ENCODE assay signal across 8 mouse cellular contexts in the genomic region with DNA sequence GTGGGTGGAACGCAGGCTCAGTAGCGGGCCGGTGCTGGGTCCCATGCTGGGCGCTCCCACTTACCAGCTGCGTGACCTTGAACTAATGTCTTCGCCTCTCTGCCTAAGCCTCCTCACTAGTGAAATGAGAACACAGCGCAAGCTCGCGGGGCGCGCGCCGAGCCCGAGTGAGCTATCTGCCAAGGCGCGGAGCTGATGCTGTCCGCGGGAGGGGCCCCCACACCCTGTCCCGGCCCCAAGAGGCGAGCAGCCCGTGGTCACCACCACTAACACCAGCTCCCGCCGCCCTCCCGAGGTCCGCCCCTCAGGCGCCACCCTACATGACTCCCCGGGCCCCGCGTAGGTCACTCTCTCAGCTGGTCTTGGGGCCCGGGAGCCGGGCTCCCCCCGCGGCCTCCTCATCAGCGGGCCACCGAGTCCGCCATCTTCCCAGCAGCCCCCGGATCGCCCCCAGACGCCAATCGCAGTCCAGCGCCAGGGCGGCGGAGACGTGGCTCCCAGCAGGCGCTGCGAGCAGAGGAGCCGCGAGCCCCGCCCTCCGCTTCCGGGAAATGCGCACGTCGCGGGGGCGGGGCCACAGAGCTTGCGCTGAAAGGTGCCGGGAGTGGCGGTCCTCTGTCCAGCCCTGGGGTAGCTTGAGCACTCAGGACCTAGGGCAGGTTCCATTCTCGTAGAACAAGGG. TPM values are rescaled to one million over a fixed set of nuclear protein-coding genes. Genes with fewer than 3 reads are reported as not detected.
DNase-seq lines count a peak whose midpoint lies in the region; ATAC-seq and TF ChIP-seq lines count a peak whose summit lies in the region.

A gene (minus strand): TSS at position 542 of the 682 bp plus-strand sequence.

- in situ Hi-C loops in CH12.LX (cut with MboI; ENCODE audit: low pct_ligation_motif_present, low pct_unique_long_range_greater_than_20kb, low sequenced_read_pairs), result no loop called here

- peak; percentile 96 for TF ChIP-seq POLR2A in CH12.LX (IDR thresholded peaks at IDR 0.05; ENCODE audit: low read depth, low read length)

- H3K4me1 ChIP-seq in CH12.LX (ENCODE audit: control insufficient read depth in 1 of 2, insufficient read depth in 2 of 2), result peaks cover 24 to 40% of the 10 kb centered on the region in 2 experiments
- H3K4me1 ChIP-seq in forebrain, embryonic 12.5 days, result peaks cover 37% of the 10 kb centered on the region
- H3K4me1 ChIP-seq in heart, embryonic 16.5 days (ENCODE audit: control insufficient read depth, insufficient read depth, low read length), result peaks cover 26% of the 10 kb centered on the region
- H3K4me1 ChIP-seq in liver, embryonic 14.5 days (replicated peaks; ENCODE audit: control insufficient read depth in 2 of 2, insufficient read depth in 2 of 2, low read length in 1 of 2), result peaks cover 14 to 15% of the 10 kb centered on the region in 2 experiments
- H3K4me1 ChIP-seq in stomach, embryonic 15.5 days, result peaks cover 17% of the 10 kb centered on the region

- DNase-seq in CH12.LX (ENCODE audit: extremely low read depth), result peak; percentile 89
- DNase-seq in c-Kit-positive CD71-positive TER-119-positive erythroid progenitor cells, embryonic 14.5 days (ENCODE audit: low spot score), result peak; percentile 90
- DNase-seq in kidney, postnatal 36 days, result peak; percentile 94 to 99
- peak; percentile 85 to 89 (median 89) for DNase-seq in liver, embryonic 14.5 days (ENCODE audit: low read depth in 3 of 3, low spot score in 3 of 3)
- DNase-seq in neural tube, embryonic 10.5 days (ENCODE audit: extremely low spot score, low spot score), result peak; percentile 93

- dilution Hi-C loops in CH12.LX (cut with MboI; ENCODE audit: extremely low pct_ligation_motif_present, extremely low pct_unique_long_range_greater_than_20kb, low sequenced_read_pairs), result no loop called here

- peak within 1 kb of the TSS; percentile 72 for H3K4me2 ChIP-seq in CH12.LX (ENCODE audit: insufficient read depth, low read depth, poor library complexity, severe bottlenecking)
- H3K4me2 ChIP-seq in forebrain, embryonic 12.5 days, result peak within 1 kb of the TSS; percentile 92
- peak within 1 kb of the TSS; percentile 77 for H3K4me2 ChIP-seq in heart, embryonic 16.5 days (ENCODE audit: low read depth, low read length)
- peak within 1 kb of the TSS; percentile 98 for H3K4me2 ChIP-seq in liver, embryonic 14.5 days (ENCODE audit: low read depth)
- H3K4me2 ChIP-seq in stomach, embryonic 15.5 days, result peak within 1 kb of the TSS; percentile 73

- no peak for TF ChIP-seq CTCF in CH12.LX (conservative IDR thresholded peaks at IDR 0.05 in 1 of 2, IDR thresholded peaks at IDR 0.05 in 1 of 2; ENCODE audit: low read depth in 2 of 2, low read length in 2 of 2)
- TF ChIP-seq CTCF in liver, embryonic 14.5 days (IDR thresholded peaks at IDR 0.05; ENCODE audit: low read depth), result no peak

- peaks cover 9% of the 10 kb centered on the region for H3K79me2 ChIP-seq in CH12.LX (replicated peaks; ENCODE audit: control insufficient read depth, extremely low read depth, insufficient read depth, poor library complexity, severe bottlenecking)

- peak within 1 kb of the TSS; percentile 24 for H3K27ac ChIP-seq in CH12.LX (ENCODE audit: insufficient read depth, low read depth)
- peak within 1 kb of the TSS; percentile 90 for H3K27ac ChIP-seq in forebrain, embryonic 12.5 days
- H3K27ac ChIP-seq in heart, embryonic 16.5 days (ENCODE audit: low read length), result peak within 1 kb of the TSS; percentile 97
- H3K27ac ChIP-seq in liver, embryonic 14.5 days, result peak within 1 kb of the TSS; percentile 69
- H3K27ac ChIP-seq in stomach, embryonic 15.5 days, result peak within 1 kb of the TSS; percentile 93

- peak within 1 kb of the TSS; percentile 78 to 93 (median 83) for H3K4me3 ChIP-seq in CH12.LX (replicated peaks in 1 of 3; ENCODE audit: low read depth in 2 of 3, low read length in 2 of 3, poor library complexity in 1 of 3)
- H3K4me3 ChIP-seq in forebrain, embryonic 12.5 days (replicated peaks), result peak within 1 kb of the TSS; percentile 97
- H3K4me3 ChIP-seq in heart, embryonic 16.5 days (ENCODE audit: low read length), result peak within 1 kb of the TSS; percentile 90
- H3K4me3 ChIP-seq in liver, embryonic 14.5 days (ENCODE audit: insufficient read depth in 1 of 2, low read depth in 2 of 2, low read length in 2 of 2), result peak within 1 kb of the TSS; percentile 79 to 91
- H3K4me3 ChIP-seq in stomach, embryonic 15.5 days (replicated peaks), result peak within 1 kb of the TSS; percentile 88

- TF ChIP-seq EP300 in CH12.LX (IDR thresholded peaks at IDR 0.05; ENCODE audit: low read length), result no peak
- no peak for TF ChIP-seq EP300 in liver, embryonic 14.5 days (IDR thresholded peaks at IDR 0.05; ENCODE audit: low read depth)

- peak; percentile 87 for ATAC-seq in forebrain, embryonic 12.5 days (ENCODE audit: low FRiP score)
- peak; percentile 82 for ATAC-seq in heart, embryonic 16.5 days (replicated peaks; ENCODE audit: extremely low read depth, insufficient read depth, low FRiP score)
- ATAC-seq in liver, embryonic 14.5 days (ENCODE audit: insufficient read depth), result peak; percentile 82
- ATAC-seq in stomach, embryonic 15.5 days (ENCODE audit: insufficient read depth, low FRiP score, low read depth), result peak; percentile 83

- H3K9me3 ChIP-seq in CH12.LX (replicated peaks; ENCODE audit: low read length), result no peaks in the 10 kb centered on the region
- H3K9me3 ChIP-seq in forebrain, embryonic 12.5 days, result no peaks in the 10 kb centered on the region
- H3K9me3 ChIP-seq in heart, embryonic 16.5 days (replicated peaks; ENCODE audit: control insufficient read depth, low read length), result no peaks in the 10 kb centered on the region
- H3K9me3 ChIP-seq in liver, embryonic 14.5 days (ENCODE audit: control insufficient read depth, low read length), result no peaks in the 10 kb centered on the region
- H3K9me3 ChIP-seq in stomach, embryonic 15.5 days, result no peaks in the 10 kb centered on the region

- H3K36me3 ChIP-seq in CH12.LX (replicated peaks in 1 of 2; ENCODE audit: control insufficient read depth in 1 of 2, insufficient read depth in 1 of 2, low read length in 1 of 2), result peaks cover 29 to 41% of the 10 kb centered on the region in 2 experiments
- H3K36me3 ChIP-seq in forebrain, embryonic 12.5 days (replicated peaks), result peaks cover 38% of the 10 kb centered on the region
- peaks cover 26% of the 10 kb centered on the region for H3K36me3 ChIP-seq in heart, embryonic 16.5 days (ENCODE audit: control insufficient read depth, insufficient read depth)
- H3K36me3 ChIP-seq in liver, embryonic 14.5 days (replicated peaks; ENCODE audit: control insufficient read depth, insufficient read depth, low read depth), result peaks cover 10% of the 10 kb centered on the region
- H3K36me3 ChIP-seq in stomach, embryonic 15.5 days, result peaks cover 36% of the 10 kb centered on the region

- TF ChIP-seq RAD21 in CH12.LX (IDR thresholded peaks at IDR 0.05; ENCODE audit: low read depth, low read length), result no peak

- H3K27me3 ChIP-seq in CH12.LX (replicated peaks), result peaks cover 18% of the 10 kb centered on the region
- H3K27me3 ChIP-seq in forebrain, embryonic 12.5 days, result peaks cover 10% of the 10 kb centered on the region
- H3K27me3 ChIP-seq in heart, embryonic 16.5 days (ENCODE audit: control insufficient read depth, insufficient read depth, low read length), result no peaks in the 10 kb centered on the region
- H3K27me3 ChIP-seq in liver, embryonic 14.5 days (ENCODE audit: control insufficient read depth, insufficient read depth, low read length), result no peaks in the 10 kb centered on the region
- no peaks in the 10 kb centered on the region for H3K27me3 ChIP-seq in stomach, embryonic 15.5 days (replicated peaks)

- under 1% methylated on average over 60 of the region's 60 CpGs for whole genome bisulfite sequencing in forebrain, embryonic 12.5 days
- WGBS in heart, embryonic 16.5 days, result under 1% methylated on average over 60 of the region's 60 CpGs
- WGBS in liver, embryonic 14.5 days (ENCODE audit: insufficient replicate concordance), result under 1% methylated on average over 59 of the region's 60 CpGs
- under 1% methylated on average over 60 of the region's 60 CpGs for WGBS in stomach, embryonic 15.5 days

- peak within 1 kb of the TSS; percentile 64 for H3K9ac ChIP-seq in CH12.LX (ENCODE audit: insufficient read depth, low read depth)
- H3K9ac ChIP-seq in forebrain, embryonic 12.5 days, result peak within 1 kb of the TSS; percentile 97
- peak within 1 kb of the TSS; percentile 98 for H3K9ac ChIP-seq in heart, embryonic 16.5 days (ENCODE audit: low read length)
- H3K9ac ChIP-seq in liver, embryonic 14.5 days (replicated peaks), result peak within 1 kb of the TSS; percentile 96
- H3K9ac ChIP-seq in stomach, embryonic 15.5 days, result peak within 1 kb of the TSS; percentile 85

TF ChIP-seq in CH12.LX, 34 proteins besides CTCF, POLR2A, EP300 and RAD21 (continues in another document):
- TF ChIP-seq MAZ (IDR thresholded peaks at IDR 0.05; ENCODE audit: low read depth, low read length) (peak; percentile 87; the same call in 1 of the 2 replicates), GABPA (IDR thresholded peaks at IDR 0.05; ENCODE audit: insufficient replicate concordance, low read depth, low read length) (no peak; the same call in 1 of the 2 replicates), MAX (IDR thresholded peaks at IDR 0.05; ENCODE audit: low read length) (0 out of 2 replicates have a peak, but pooled peaks have one; percentile 7), CHD2 (IDR thresholded peaks at IDR 0.05; ENCODE audit: low read length) (no peak), JUND (conservative IDR thresholded peaks at IDR 0.05; ENCODE audit: low read depth, low read length) (no peak), POLR2AphosphoS2 (IDR thresholded peaks at IDR 0.05; ENCODE audit: low read depth, low read length) (0 out of 2 replicates have a peak, but pooled peaks have one; percentile 73), NRF1 (IDR thresholded peaks at IDR 0.05; ENCODE audit: low read depth, low read length) (peak; percentile 73), HCFC1 (IDR thresholded peaks at IDR 0.05; ENCODE audit: low read depth, low read length) (peak; percentile 87), MYC (IDR thresholded peaks at IDR 0.05; ENCODE audit: low read depth, low read length) (no peak), NELFE (IDR thresholded peaks at IDR 0.05; ENCODE audit: low read depth, low read length) (peak; percentile 95), SIN3A (IDR thresholded peaks at IDR 0.05; ENCODE audit: low read length) (peak; percentile 49), MAFK (IDR thresholded peaks at IDR 0.05; ENCODE audit: insufficient replicate concordance, low read length) (no peak), MXI1 (IDR thresholded peaks at IDR 0.05; ENCODE audit: low read depth, low read length) (peak; percentile 71)

RNA-seq across cellular contexts. Expression of the gene that starts here (rescaled TPM):
- total RNA-seq in CH12.LX (2012; rRNA removed) (61.2 and 61.4 TPM in 2 replicates), CH12.LX (2014; rRNA removed) (41.8 and 44.8 TPM in 2 replicates)
- 88.0 and 88.1 TPM in 2 replicates for polyA plus RNA-seq in CH12.LX (2012; ENCODE audit: insufficient read length, low read depth)
- 97.1 and 102 TPM in 2 replicates for polyA plus RNA-seq in forebrain, embryonic 12.5 days (2016; fragmentation: Nextera tagmentation; extraction: Ambion mirVana)
- polyA plus RNA-seq in heart, embryonic 16.5 days (2015; fragmentation: Nextera tagmentation; extraction: Ambion mirVana), result 209 and 225 TPM in 2 replicates
- 59.9 and 82.4 TPM in 2 replicates for polyA plus RNA-seq in liver, embryonic 14.5 days (2012; rRNA removed)
- 40.8 and 47.2 TPM in 2 replicates for polyA plus RNA-seq in liver, embryonic 14.5 days (2014; fragmentation: Nextera tagmentation; extraction: Ambion mirVana)
- polyA plus RNA-seq in stomach, embryonic 15.5 days (2015; fragmentation: Nextera tagmentation; extraction: Ambion mirVana), result 98.1 and 103 TPM in 2 replicates

Comparison
In these comparisons a context has a peak if more than half of its experiments do, and no peak if none do; other contexts are left out.
1. Peak in every context shown above with its lines: DNase-seq, ATAC-seq, H3K4me3 ChIP-seq and H3K27ac ChIP-seq.
2. H3K27ac ChIP-seq: peak in every context shown above with its lines; median percentile 97 in heart, embryonic 16.5 days; 93 in stomach, embryonic 15.5 days; 90 in forebrain, embryonic 12.5 days; 69 in liver, embryonic 14.5 days; 24 in CH12.LX.